Mouse (Mus musculus) heart, postnatal 4 days (tissue): Measurements from ENCODE around the gene Ago1. TPM values are rescaled to one million over a fixed set of nuclear protein-coding genes. Genes with fewer than 3 reads are reported as not detected.

Experiments used
- total RNA-seq, 2 experiments: library from RNA; stranded (reverse); gene quantifications; 2 replicates each; pipeline ENCODE4 v1.2.3; 2021

Gene Ago1
- total RNA-seq, 2 experiments from 2014 or later, result 16.1 to 18.2 TPM

Other genes with a start within 250 kb of the Ago1 start
- 100 to 1,000 TPM; 182 to 197 TPM for gene Map7d1, start 212.2 kb downstream of the Ago1 start, total RNA-seq
- 10 to 100 TPM; 50.7 to 54.3 TPM for gene Trappc3, start 206.3 kb downstream of the Ago1 start, total RNA-seq
- 1 to 10 TPM; 2.3 to 3.1 TPM for gene Col8a2, start 181.8 kb downstream of the Ago1 start, total RNA-seq
- 10 to 100 TPM; 18.7 to 19.9 TPM for gene Adprhl2, start 146.9 kb downstream of the Ago1 start, total RNA-seq
- under 1 TPM; 0.41 to 0.61 TPM for gene Tekt2, start 142.9 kb downstream of the Ago1 start, total RNA-seq
- gene Ago3, start 39.0 kb downstream of the Ago1 start, total RNA-seq, result 10 to 100 TPM; 13.2 to 14.2 TPM
- gene Ago4, start 64.9 kb upstream of the Ago1 start, total RNA-seq, result 1 to 10 TPM; 3.5 to 3.8 TPM
- gene Clspn, start 88.4 kb upstream of the Ago1 start, total RNA-seq, result 10 to 100 TPM; 18.3 to 21.7 TPM
- gene 5730409E04Rik, start 141.2 kb upstream of the Ago1 start, total RNA-seq, result 1 to 10 TPM; 6.1 to 6.6 TPM
- gene Psmb2, start 209.0 kb upstream of the Ago1 start, total RNA-seq, result 100 to 1,000 TPM; 161 to 162 TPM